Mouse (Mus musculus): ENCODE measurements around the gene Cxcl9.
"Not testable (repeated sequence)": the region's sequence is repeated elsewhere in the genome, so short reads cannot be mapped to it uniquely, and the experiment has no call there.

The Cxcl9 gene

DNA sequence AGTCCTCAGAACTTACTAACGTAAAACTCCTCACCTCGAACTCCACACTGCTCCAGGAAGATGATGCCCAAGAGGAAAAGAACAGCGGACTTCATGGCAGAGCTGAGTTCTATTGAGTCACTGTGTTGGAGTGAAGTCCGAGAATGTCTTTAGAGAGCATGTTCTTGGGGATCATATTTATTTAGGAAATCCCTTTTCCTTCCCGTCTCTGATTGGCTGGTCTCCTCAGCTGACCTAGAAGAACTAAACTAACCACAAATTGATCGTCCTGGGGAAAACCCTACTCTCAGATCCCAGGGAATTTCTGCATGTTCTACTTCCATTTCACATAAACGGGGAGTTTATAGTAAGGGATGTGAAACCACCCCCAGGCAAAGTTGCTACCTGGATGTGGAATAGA, at the start of gene Cxcl9:
Gene Cxcl9 (minus strand): TSS at position 151 of the 400 bp plus-strand sequence.
- DNase-seq (ENCODE audit: low read depth) = no peak

DNA sequence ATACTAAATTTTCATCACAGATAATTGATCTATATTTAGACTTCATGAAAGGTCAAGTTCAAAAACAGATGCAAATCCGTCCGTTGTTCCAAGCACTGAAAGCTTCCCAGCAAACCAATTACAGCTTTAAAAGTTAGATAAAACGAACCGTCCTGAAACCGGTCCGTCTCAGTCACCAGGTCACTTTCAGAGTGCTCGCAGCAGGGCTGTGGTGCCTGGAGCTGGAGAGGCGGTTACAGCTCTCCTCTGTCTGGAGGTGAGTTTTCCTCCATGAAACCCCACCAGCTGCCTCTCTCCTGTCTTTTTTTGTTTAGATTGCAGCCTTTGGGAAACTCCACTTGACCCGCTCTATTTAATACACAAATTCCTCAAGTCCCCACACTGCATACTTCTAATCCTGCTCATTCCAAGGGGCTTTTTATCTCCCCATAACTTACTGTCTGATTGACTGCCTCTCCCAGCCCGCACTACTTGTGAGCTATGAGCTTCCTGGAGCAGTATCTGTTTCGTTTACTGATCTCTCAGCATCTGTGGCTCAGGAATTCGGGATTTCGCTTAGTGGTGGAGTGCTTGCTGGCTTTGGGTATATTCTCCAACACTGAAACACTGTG, 49.0 kb upstream of the Cxcl9 start:
- DNase-seq (ENCODE audit: low read depth) = no peak

DNA sequence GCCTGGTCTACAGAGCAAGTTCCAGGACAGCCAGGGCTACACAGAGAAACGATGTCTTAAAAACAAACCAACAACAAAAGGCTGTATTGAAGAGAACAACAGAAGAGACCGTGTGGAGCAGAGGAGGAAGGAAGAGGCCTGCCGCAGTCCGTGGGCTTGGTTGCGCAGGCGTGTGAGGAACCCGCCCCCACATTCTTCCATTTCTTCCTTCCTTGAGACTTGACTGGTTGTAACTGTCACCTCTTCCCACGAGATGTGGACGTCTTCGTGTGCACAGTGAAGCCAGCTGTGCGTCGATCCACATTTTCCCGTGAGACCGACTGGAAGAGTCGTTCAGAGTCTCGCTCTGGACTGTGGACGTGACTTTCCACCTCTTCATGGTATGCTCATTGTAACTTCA, 47.5 kb upstream of the Cxcl9 start:
- no peak for DNase-seq (ENCODE audit: low read depth)

DNA sequence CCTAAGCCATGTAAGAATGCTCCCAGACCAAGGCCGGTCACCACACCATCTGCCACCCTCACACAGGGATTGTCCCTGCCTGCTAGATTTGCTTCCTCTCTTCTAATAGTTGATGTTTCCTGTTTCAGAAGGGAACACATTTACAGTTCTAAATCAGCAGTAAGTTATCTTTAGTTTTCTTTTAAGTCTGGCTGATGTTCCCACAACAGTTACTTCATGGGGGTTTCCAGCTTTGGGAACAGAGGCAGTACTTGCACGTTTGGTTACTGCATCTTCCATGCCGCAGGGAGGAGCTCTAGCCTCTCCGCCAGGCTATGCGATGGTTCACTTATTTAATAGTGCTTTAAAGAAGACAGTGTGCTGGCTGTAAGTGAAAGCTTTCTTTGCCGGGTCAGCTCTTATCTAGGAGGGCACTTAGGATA, 46.9 kb upstream of the Cxcl9 start:
- no peak for DNase-seq (ENCODE audit: low read depth)

DNA sequence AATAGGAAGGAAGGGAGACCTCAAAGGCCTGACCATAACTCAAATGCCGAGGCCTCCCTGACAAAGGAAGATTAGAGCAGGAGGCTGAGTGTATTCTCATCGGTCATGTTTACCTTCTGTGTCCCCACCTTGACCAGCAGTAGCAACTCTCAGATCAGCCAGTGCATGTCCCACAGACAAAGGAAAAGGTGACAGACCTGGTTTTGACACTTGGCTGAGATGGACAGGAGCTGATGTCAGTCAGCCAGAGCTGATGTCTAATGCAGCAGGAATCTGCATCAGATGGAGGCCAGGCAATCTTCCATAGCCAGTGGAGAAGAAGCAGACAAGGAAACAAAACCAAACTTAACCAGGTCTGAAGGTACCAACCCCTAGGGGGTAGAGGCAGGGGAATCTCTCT, 44.7 kb upstream of the Cxcl9 start:
- DNase-seq (ENCODE audit: low read depth) = no peak

DNA sequence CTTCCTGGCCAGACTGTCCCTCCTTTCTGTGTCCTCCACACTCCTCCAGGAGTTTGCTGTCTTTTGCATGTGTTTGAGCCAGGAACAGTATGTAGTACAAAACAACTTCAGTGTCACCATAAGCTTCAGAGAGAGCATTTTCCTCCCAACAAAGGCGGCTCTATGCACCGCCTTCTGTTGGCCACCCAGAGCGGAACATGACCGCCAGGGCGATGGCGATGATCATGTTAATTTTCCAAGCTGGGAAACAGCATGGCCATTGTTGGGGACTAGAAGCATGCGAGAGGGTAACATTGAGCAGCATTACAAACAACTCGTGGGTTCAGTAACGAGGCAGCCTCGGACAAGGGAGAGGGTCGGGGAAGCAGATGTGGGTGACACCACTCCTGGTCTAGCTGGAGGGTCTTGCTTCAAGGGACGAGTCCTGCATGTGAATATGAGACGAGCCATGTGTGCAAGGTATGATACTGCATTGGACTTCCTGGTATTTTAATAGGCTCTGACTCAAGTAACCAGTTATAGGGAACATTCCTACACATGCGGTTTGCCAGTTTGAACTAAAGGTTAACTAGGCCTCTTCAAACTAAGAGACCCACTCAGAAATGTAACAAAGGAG, 43.6 kb upstream of the Cxcl9 start:
- DNase-seq (ENCODE audit: low read depth) = no peak

DNA sequence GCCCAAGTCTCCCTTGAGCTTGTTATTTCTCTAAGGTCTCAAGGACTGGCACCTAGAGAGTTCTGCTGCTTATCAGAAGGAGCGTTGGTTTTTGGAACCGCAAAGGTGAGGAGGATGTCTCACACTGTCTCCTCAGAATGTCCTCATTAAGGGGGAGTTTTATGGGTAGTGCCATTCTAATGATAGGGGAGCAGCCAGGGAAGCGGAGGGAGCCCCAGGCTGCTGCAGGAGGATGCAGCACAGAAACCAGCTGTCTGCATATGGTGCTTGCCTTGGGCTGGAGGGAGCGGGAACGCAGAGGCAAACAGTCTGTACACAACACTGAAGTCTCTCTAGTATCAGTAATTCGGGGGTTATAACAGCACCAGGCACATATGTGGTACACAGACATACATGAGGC, 43.0 kb upstream of the Cxcl9 start:
- DNase-seq (ENCODE audit: low read depth) = no peak

DNA sequence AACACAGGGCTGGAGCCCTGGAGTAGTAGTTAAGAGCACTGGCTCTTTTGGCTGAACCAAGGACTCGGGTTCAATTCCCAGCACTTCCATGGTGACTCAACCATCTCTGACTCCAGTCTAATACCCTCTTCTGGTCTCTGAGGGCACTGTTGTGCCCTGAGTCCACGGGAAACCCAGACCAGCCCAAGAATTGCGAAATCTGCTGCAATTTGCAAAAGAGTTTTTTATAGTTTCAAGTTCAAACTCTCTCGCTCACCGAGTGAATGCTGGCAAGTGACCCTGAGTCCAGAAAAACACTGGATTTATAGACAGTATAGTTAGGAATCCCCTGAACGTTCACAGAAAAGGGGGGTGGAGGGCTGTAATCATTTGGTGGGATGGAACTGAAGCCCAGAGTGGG, 42.5 kb upstream of the Cxcl9 start:
- no peak for DNase-seq (ENCODE audit: low read depth)

DNA sequence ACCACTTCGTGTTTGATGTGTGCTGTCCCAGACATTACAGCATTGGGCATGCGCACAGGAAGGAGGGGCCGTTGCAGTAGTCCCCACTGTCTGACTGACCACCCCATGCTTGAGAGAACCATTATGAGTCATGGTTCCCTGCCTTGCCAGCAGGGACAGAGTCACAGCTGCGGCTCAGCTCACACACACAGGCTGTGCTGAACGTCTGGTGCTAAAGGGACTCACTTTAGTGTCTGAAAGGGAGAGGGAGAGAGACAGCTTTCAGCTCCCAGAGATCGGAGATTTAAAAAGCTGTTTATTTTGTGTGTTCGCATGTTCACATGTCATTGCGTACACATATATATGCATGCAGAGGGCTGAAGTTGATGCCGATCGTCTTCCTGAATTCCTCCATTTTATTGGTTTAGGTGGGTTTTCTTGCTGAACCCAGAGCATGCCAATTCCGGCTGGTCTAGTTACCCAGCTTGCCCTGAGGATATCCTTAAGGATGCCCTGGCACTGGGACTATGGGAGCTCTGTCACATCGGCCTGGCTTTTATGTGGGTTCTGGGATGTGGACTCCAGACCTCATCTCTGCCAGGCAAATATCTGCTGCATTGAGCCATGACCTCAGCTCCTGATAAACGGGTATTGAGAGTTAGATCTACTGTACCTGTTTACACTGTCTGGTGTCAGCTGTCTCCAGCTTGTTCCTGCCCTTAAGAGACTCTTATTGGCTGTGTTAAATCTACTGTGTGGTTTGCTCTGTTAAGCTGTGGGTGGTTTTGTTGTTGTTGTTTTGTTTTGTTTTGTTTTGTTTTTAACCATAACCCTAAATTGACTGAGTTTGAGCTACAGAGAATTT, 41.5 kb upstream of the Cxcl9 start:
- peak; percentile 36 for DNase-seq (ENCODE audit: low read depth)

DNA sequence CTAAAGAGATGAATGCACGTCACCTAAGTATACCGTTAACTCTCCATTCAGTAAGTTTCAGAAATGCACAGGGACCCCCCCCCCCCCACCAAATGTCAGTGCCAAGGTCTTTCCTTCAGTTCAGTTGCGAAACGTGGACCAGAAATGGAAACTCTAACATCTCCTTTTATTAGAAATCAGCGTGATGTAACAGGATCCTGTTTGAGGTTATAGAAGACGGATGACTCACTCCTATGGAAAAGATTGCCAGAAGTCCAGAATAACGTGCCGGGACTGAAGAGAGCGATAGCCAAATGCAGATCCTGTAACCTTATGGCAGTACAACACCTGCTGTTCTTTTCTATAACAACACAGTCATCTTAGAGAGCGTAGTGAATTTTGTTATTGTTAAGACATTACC, 40.5 kb upstream of the Cxcl9 start:
- DNase-seq (ENCODE audit: low read depth) = peak; percentile 64

DNA sequence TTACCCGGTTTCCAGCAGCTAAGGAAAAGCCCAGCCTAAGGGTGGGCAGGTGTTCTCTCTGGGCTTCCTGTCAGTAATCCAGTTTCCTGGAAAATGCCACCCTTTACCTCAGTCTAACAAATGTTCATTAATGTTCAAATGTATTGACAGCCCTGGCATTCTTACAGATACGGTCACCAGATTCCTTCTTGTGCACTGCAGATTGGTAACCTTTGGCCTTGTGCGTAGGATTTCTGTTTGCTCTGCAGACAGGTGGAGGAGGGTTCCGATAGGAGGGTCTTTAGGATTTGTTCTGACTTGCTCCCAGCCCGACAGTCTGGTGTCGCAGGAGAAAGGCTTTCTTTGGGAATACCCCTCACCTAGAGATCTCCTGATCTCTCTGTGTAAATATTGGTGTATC, 38.7 kb upstream of the Cxcl9 start:
- no peak for DNase-seq (ENCODE audit: low read depth)

DNA sequence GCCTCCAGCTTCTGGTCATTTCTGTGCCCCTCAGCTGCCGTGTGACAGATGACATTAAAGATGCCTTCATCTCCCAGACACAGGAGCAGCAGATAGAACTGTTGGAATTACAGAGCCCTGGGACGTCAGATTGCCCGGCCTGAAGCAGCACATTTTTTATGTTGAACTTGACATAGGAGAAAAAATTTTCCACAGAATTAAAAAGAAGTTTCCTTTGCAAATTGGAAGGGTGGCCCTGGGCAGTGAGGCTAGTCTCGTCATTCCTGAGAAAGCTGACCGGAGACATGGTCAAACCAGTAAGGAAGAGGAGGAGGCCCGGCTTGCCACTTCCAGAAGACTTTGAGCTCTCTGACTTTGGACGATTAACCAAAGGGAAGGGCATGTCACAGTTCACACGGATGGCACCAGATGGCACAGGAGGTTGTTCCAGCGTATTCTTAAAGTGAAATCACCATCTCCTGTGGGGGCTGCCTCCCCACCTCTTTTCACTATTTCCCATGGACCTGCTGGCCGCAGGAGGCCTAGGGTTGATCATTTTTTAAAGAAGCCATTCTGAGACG, 37.3 kb upstream of the Cxcl9 start:
- no peak for DNase-seq (ENCODE audit: low read depth)

DNA sequence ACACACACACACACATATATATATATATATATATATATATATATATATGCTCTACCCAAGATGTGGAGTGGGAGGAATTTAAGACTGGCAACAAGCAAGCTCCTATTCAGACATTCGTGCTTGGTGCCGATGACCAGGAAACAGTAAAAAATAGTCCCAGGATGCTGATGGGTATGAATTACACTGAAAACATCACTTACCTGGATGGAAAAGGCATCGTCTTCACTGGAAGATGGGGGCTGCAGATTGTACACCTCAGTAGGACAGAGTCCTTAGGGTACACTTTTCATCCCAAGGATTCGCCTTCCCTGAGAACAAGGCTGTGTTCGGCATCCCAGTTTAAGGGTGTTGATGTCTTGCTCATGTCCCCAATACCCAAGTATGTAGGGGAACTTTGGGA, 36.1 kb upstream of the Cxcl9 start:
- no peak for DNase-seq (ENCODE audit: low read depth)

DNA sequence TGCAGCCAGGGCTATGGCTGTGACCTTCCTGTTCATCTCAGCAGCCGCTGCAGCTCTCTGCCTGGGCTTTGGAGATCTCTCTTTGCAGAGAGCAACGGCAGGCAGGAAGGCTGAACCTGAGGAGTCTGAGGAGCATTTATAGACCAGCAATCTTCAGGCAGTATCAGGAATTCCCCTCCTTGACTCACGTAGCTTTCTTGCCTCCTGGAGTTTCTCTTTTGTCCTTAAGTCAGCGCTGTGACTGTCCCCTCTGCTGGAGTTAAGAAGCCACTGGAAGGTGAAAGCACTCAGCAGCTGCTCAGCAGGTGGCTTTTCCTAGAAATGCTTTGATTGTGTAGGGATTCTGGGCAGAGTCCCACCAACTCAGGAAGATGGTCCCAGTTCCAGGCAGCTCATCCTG, 35.3 kb upstream of the Cxcl9 start:
- no peak for DNase-seq (ENCODE audit: low read depth)

DNA sequence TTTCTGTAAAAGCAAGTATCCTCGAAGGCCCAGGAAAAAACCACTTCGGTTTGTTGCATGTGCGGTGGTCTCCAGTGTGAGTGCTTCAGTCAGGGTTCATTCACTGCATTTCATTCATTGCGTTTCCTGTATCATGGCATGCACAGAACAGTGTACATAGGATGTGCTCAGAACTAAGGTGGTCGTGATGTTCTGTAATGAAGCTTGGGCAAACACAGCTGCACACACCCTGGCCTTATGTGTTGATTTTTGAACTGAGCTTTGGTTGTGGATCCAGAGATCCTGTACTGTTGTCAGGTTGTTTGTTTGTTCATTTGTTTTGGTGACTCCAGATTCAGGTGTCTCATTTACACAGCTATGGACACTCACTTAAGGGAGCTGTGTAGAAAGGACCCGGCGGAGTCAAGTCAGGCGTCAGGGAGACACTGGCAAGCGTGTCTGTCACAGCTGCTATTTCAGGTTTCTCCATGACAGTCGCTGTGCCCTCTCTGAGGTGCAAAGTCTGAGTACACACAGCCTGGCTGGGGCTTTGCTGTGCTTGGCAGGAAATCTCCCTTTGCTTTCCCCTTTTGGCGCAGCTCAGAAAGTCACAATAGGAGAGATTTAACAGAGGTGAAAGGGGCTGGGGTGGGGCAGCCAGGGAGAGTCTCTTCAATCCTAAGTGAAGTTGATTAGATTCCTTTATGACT, 31.0 kb upstream of the Cxcl9 start:
- DNase-seq (ENCODE audit: low read depth) = no peak

DNA sequence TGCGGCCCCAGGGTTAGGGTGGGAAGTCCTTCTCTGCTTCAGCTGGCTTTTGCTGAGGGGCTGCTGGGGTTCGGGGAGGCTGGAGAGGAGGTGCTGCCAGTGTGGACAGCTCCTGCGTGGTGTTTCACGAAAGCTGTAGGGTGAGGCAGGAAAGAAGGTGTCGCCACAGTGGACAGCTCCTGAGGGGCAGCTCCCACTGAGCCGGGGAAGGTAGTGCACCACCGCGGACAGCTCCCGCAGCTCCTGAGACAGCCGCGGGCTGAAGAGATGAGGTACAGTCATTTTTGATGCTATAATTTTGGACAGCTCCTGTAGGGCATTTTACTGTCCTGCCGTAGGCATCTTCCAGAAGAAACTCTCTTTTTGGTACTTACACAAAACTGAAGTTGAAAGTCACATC, 30.2 kb upstream of the Cxcl9 start:
- no peak for DNase-seq (ENCODE audit: low read depth)

DNA sequence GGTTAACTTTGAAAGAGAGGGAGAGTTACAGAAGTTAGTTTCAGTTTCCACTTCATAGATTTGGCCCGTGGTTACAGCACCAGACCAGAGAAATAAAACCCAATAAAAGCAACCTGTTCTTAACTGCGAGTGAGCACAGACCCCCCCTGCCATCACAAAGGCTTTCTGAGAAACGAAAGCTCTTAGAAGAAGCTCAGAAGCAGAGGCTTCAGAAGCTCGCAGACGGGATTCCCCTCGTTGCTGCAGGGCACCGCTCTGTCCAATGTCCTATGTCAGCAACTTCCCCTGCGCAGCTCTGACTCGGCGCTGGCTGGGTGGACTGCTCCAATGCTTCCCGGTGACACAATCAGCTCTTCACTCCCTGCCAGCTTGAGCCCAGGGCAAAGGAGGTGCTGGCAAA, 25.6 kb upstream of the Cxcl9 start:
- DNase-seq (ENCODE audit: low read depth) = no peak

DNA sequence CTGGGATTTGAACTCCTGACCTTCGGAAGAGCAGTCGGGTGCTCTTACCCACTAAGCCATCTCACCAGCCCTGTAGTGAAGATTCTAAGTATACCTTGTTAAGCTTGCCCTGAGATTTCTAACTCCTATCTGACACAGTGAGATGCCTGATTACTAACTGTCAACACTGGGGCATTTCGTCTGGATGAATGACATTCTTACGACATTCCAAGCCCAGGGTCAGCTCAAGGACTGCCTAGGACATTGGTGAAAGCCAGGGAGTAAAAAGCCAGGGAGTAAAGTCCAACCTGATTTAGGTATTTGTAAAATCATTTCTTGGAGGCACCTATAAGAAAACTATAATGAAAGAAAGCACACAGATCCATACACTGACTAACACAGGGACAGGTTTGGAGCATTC, 24.8 kb upstream of the Cxcl9 start:
- not testable (repeated sequence) for DNase-seq (ENCODE audit: low read depth)

DNA sequence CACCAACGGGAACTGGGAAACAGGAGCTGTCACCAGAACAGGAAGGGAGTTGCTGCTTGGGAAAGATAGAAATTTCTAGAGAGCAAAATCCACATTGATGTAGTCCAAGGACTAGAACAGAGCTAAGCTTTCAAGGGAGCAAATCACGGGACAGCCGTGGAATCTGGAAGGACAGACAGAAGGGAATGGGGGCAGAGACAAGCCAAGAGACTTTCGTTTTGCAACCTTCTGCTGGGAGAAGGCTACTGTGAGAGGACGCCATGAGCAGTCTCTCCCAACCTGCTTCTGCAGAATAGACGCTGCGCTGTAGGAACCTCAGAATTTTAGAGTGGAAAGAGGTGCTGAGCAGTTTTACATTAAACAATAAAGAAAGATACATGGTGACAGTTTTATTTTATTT, 21.9 kb upstream of the Cxcl9 start:
- DNase-seq (ENCODE audit: low read depth) = no peak

DNA sequence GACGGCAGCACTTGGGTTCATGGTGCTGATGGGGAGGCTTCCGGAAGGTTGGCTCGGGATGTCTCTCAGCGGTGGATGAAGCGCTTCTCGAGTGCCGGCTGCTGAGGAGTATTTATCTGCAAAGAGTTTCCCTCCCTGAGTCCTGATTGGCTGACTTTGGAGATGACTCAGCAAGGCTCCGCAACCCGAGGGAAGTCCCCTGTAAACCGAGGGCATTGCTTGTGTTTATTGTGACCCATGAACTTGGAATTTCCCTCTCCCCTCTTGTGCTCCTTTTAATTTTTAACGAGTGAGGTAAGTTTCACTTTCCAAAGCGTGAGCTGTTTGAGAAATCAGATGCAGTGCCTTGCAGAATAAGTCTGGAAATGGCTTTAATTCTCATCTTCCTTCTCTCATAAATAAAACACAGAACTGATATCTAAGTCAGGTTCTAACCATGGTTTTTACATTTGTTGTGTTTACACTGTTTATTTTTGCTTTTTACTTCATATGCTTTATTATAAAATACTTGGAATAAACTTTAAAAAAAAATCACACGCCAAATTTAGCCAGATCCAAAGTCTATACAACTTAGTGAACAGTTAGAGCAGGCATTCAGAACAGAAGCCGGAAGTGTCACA, 21.0 kb upstream of the Cxcl9 start, which contains the start of gene Cxcl10:
Gene Cxcl10 (minus strand): TSS at position 96 of the 620 bp plus-strand sequence.
- DNase-seq (ENCODE audit: low read depth) = peak; percentile 26

DNA sequence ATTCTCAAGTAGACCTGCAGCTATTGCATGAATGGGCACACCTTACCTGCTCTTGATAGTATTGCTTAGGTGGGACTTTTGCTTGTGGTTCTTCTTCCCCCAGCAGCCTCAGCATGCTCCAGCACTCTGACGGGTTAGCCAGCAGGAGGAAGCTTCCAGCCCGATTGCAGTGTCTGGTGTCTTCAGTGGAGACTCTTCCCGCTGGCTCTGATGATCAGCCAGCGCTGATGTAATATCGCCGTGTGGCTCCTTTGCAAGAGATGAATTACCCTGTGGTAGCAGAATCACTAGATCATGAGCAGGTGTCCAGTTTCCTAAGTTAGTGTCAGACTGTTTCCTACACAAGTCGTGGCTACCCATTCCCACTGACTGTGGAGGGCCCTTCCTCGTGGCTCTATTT, 17.1 kb upstream of the Cxcl9 start:
- no peak for DNase-seq (ENCODE audit: low read depth)

DNA sequence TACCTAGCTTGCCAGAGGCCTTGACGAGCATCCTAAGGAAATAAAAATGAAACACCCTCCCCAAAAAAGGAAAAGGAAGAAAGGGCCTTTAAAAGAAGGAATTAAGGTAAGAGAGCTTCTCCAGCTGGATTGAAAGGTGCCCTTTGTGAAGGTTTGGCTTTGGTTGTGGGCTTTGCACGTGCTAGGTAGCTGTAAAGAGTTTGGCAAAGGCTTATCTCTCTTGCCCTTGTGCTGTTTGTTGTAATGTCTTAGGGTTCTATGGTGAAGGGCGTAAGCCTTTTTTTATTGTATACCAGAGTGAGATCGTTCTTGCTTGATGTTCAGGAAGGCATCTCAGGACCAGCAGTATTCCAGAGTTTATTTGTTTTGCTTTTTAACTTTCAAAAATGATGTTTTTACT, 12.7 kb upstream of the Cxcl9 start:
- DNase-seq (ENCODE audit: low read depth) = no peak

Measured in fibroblast of lung, adult 2 months (primary cell).